Mouse (Mus musculus): ENCODE results near the gene Prpsap2. TPM values are rescaled to one million over a fixed set of nuclear protein-coding genes. Genes with fewer than 3 reads are reported as not detected.

Prpsap2 gene
- polyA plus RNA-seq (2015; fragmentation: Illumina TruSeq; extraction: RNeasy Lipid Tissue Mini Kit (QIAGEN cat#74804); ENCODE audit: low read depth, low replicate concordance) = 55.1 TPM

GRCm38 (mm10) chr11:61761584-61762407 is at the start of gene Prpsap2:
Prpsap2 (minus strand) TSS chr11:61762088.

GRCm38 (mm10) chr11:61720636-61721035 is 41.3 kb downstream of the Prpsap2 start, which contains the start of gene Slc5a10:
Slc5a10 (minus strand) TSS chr11:61720826.

GRCm38 (mm10) chr11:61683907-61684731 is 77.8 kb downstream of the Prpsap2 start, which contains the start of gene Fam83g:
Fam83g (plus strand) TSS chr11:61684091.

Other genes with a start within 250 kb of the Prpsap2 start
- gene Epn2, start 182.4 kb downstream of the Prpsap2 start, polyA plus RNA-seq (2015; fragmentation: Illumina TruSeq; extraction: RNeasy Lipid Tissue Mini Kit (QIAGEN cat#74804); ENCODE audit: low read depth, low replicate concordance) = 90.3 TPM
- 5.9 TPM for gene Grap, start 108.8 kb downstream of the Prpsap2 start, polyA plus RNA-seq (2015; fragmentation: Illumina TruSeq; extraction: RNeasy Lipid Tissue Mini Kit (QIAGEN cat#74804); ENCODE audit: low read depth, low replicate concordance)
- gene Fam83g, start 78.0 kb downstream of the Prpsap2 start, polyA plus RNA-seq (2015; fragmentation: Illumina TruSeq; extraction: RNeasy Lipid Tissue Mini Kit (QIAGEN cat#74804); ENCODE audit: low read depth, low replicate concordance) = not detected
- gene Slc5a10, start 41.3 kb downstream of the Prpsap2 start, polyA plus RNA-seq (2015; fragmentation: Illumina TruSeq; extraction: RNeasy Lipid Tissue Mini Kit (QIAGEN cat#74804); ENCODE audit: low read depth, low replicate concordance) = not detected
- gene Ulk2, start 93.0 kb upstream of the Prpsap2 start, polyA plus RNA-seq (2015; fragmentation: Illumina TruSeq; extraction: RNeasy Lipid Tissue Mini Kit (QIAGEN cat#74804); ENCODE audit: low read depth, low replicate concordance) = 49.6 TPM
- gene Akap10, start 168.2 kb upstream of the Prpsap2 start, polyA plus RNA-seq (2015; fragmentation: Illumina TruSeq; extraction: RNeasy Lipid Tissue Mini Kit (QIAGEN cat#74804); ENCODE audit: low read depth, low replicate concordance) = 20.7 TPM
- 51.1 TPM for gene Specc1, start 194.7 kb upstream of the Prpsap2 start, polyA plus RNA-seq (2015; fragmentation: Illumina TruSeq; extraction: RNeasy Lipid Tissue Mini Kit (QIAGEN cat#74804); ENCODE audit: low read depth, low replicate concordance)

Data from brain, adult 10 weeks (tissue).